Mouse (Mus musculus) left cerebral cortex, adult 18-20 months (tissue): ENCODE data around the gene Lca5. TPM values are rescaled to one million over a fixed set of nuclear protein-coding genes. Genes with fewer than 3 reads are reported as not detected.

Source experiments
- total RNA-seq, 2 experiments: library from RNA; stranded (reverse); gene quantifications; 2 replicates each; pipeline ENCODE4 v1.2.3; 2021

The Lca5 gene
- total RNA-seq, 2 experiments from 2014 or later, result 13.4 to 18.6 TPM

Other genes with a start within 250 kb of the Lca5 start
- gene Sh3bgrl2, start 107.2 kb upstream of the Lca5 start, total RNA-seq, result 10 to 100 TPM; 29.8 to 33.1 TPM